Mouse (Mus musculus) bone marrow macrophage, adult 2 months (primary cell): ENCODE data around the gene Arl5c.

Experiments used
- CTCF ChIP-seq: IDR thresholded peaks from 2 replicates; pipeline ENCODE4 v1.5.1; 2012; ENCODE audit warnings: low read depth, mild to moderate bottlenecking, low read length, moderate library complexity
- POLR2A ChIP-seq: IDR thresholded peaks from 2 replicates; pipeline ENCODE4 v1.6.1; 2012; ENCODE audit warnings: mild to moderate bottlenecking, low read depth, low read length, borderline replicate concordance

- TF ChIP-seq CTCF = no peak
- TF ChIP-seq POLR2A = peak; percentile 44; the same call in 1 of the 2 replicates
Observed at GRCm38 (mm10) chr11:98030701-98031442, 34.9 kb upstream of the Arl5c start.
